Mouse (Mus musculus) bone marrow macrophage, adult 2 months (primary cell): ENCODE data around the gene Dennd1a.

Source experiments
- CTCF ChIP-seq: IDR thresholded peaks from 2 replicates; pipeline ENCODE4 v1.5.1; 2012; ENCODE audit warnings: low read depth, mild to moderate bottlenecking, low read length, moderate library complexity
- POLR2A ChIP-seq: IDR thresholded peaks from 2 replicates; pipeline ENCODE4 v1.6.1; 2012; ENCODE audit warnings: mild to moderate bottlenecking, low read depth, low read length, borderline replicate concordance

DNA sequence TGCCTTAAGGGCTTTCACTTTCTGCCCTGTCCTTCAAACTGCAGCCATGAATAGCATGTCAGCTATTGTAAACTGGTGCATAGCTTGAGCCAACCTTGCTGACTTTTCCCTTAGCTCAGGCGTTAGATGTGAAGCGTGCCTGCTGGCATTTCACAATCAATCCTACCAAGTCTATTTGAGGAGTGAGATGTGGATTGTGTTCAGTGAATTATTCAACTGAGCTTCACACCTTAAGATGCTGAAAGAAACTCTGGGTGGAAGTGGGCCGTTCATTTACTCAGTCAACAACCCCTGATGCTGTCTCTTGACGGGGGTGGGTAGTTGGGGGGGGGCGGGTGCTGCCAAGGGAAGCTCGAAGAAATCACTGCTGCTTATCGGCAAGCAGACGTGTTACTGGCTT, 36.2 kb upstream of the Dennd1a start:
- no peak for TF ChIP-seq POLR2A
- no peak for TF ChIP-seq CTCF
